Mouse (Mus musculus) intestine, postnatal 0 days (tissue): ENCODE data around the gene Tll1. TPM values are rescaled to one million over a fixed set of nuclear protein-coding genes. Genes with fewer than 3 reads are reported as not detected.

Experiments used
- ATAC-seq: fragments of 200-750 bp; cut with Nextera tagmentation; 2 replicates; pipeline ENCODE4 v1.8.0; 2017; ENCODE audit warnings: mild to moderate bottlenecking, moderate TSS enrichment, moderate library complexity
- H3K27ac ChIP-seq: fragments of 300-500 bp; sonication (generic); 2 replicates; pipeline ENCODE4 v1.5.1; 2014; ENCODE audit warnings: mild to moderate bottlenecking, low read depth, low read length, moderate library complexity
- H3K27me3 ChIP-seq: fragments of 300-500 bp; sonication (generic); replicated peaks from 2 replicates; pipeline ENCODE4 v1.6.1; 2014; ENCODE audit warnings: low read length, mixed read lengths; ENCODE audit not compliant: control insufficient read depth, insufficient read depth
- H3K36me3 ChIP-seq: fragments of 300-500 bp; sonication (generic); 2 replicates; pipeline ENCODE4 v1.6.1; 2014; ENCODE audit warnings: mild to moderate bottlenecking, moderate library complexity; ENCODE audit not compliant: control insufficient read depth, insufficient read depth
- H3K4me1 ChIP-seq: fragments of 300-500 bp; sonication (generic); replicated peaks from 2 replicates; pipeline ENCODE4 v1.6.1; 2014; ENCODE audit warnings: antibody characterized with exemption, low read length, mixed read lengths; ENCODE audit not compliant: control insufficient read depth, insufficient read depth
- H3K4me2 ChIP-seq: fragments of 300-500 bp; sonication (generic); replicated peaks from 2 replicates; pipeline ENCODE4 v1.6.1; 2014; ENCODE audit warnings: low read depth, mild to moderate bottlenecking, moderate library complexity
- H3K4me3 ChIP-seq: fragments of 300-500 bp; sonication (generic); 2 replicates; pipeline ENCODE4 v1.5.1; 2014; ENCODE audit warnings: low read depth, low read length
- H3K9ac ChIP-seq: fragments of 300-500 bp; sonication (generic); 2 replicates; pipeline ENCODE4 v1.6.1; 2014; ENCODE audit warnings: mild to moderate bottlenecking, low read depth, low read length
- H3K9me3 ChIP-seq: fragments of 300-500 bp; sonication (generic); 2 replicates; pipeline ENCODE4 v1.6.1; 2016; ENCODE audit warnings: mixed run types; ENCODE audit not compliant: control insufficient read depth
- CTCF ChIP-seq: sonication (generic); IDR thresholded peaks from 2 replicates; pipeline ENCODE4 v1.5.1; 2016; ENCODE audit warnings: low read depth, mild to moderate bottlenecking, control low read depth, antibody characterized with exemption, moderate library complexity
- WGBS: fragments of 180-500 bp; shearing (Covaris S2); extraction: QIAGEN DNeasy Blood & Tissue Kit; methylation state at CpG from one replicate; pipeline ENCODE4 v1.1.7; 2014; 5-methylcytosine and 5-hydroxymethylcytosine counted together
- polyA plus RNA-seq: library from polyadenylated mRNA; unstranded; fragments of >200 nt; fragmentation: Nextera tagmentation; extraction: Ambion mirVana; gene quantifications from 2 replicates; pipeline ENCODE4 v1.2.1, GENCODE M21; 2015

The Tll1 gene
- polyA plus RNA-seq, 1 experiment from 2014 or later: 0.93 TPM

GRCm38 (mm10) chr8:64206411-64206861 lies 365 bp upstream of the Tll1 start:
- Histone ChIP-seq H3K9ac (no peak overlapping the region), H3K27ac (no peak overlapping the region), H3K4me3 (peak overlapping the region; percentile 55), H3K4me2 (peak overlapping the region; percentile 99), H3K27me3 (peaks cover 24% of the 10 kb centered on the region; the same call in 1 of the 2 replicates), H3K36me3 (no peaks in the 10 kb centered on the region), H3K4me1 (no peaks in the 10 kb centered on the region), H3K9me3 (no peaks in the 10 kb centered on the region)
- under 1% methylated on average over 12 of the region's 12 CpGs for WGBS
- peak; percentile 40 for TF ChIP-seq CTCF
- ATAC-seq: no peak

DNA sequence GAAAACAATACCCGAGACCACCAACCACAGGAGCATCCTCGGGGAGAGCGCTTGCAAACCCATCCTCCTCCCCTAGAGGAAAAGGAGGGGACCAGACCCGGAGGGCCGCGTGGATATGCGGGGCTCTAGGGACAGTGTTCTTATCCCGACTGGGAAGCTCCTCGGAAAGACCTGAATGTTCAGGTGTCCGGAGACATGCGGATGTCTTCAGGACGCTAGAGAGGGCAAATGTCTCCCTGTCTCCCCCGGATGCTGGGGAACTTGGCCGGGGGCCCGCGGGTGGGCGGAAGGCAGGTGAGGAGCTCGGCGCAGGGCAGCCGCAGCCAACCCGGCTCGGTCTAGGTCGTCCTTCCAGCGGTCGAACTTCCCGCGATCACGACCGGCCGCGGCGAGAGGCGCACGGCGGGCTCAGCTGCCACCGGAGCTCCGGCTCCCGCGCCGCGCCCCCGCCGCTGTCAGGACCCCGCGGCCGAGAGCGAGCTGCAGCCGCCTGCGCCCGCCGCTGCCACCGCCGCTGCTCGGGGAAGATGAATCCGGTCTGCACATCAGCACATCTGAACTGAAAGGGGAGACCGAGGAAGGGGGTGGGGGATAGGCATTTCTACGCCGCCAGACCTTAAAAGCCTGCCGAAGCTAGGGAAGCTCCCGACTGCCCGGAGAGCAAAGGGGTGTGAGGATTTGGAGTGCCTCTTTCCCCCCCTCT lies 599 bp downstream of the Tll1 start:
- no peaks in the 10 kb centered on the region for H3K9me3 ChIP-seq
- H3K9ac ChIP-seq: peak overlapping the region; percentile 8; the same call in 1 of the 2 replicates
- H3K36me3 ChIP-seq: no peaks in the 10 kb centered on the region
- under 1% methylated on average over 57 of the region's 61 CpGs for WGBS
- ATAC-seq: peak; percentile 54; the same call in 1 of the 2 replicates
- no peak overlapping the region for H3K27ac ChIP-seq
- TF ChIP-seq CTCF: no peak
- H3K27me3 ChIP-seq: peaks cover 24% of the 10 kb centered on the region; the same call in 1 of the 2 replicates
- peak overlapping the region; percentile 99 for H3K4me2 ChIP-seq
- H3K4me3 ChIP-seq: peak overlapping the region; percentile 55
- H3K4me1 ChIP-seq: no peaks in the 10 kb centered on the region

GRCm38 (mm10) chr8:64204801-64205311 lies 1.2 kb downstream of the Tll1 start:
- under 1% methylated on average over 19 of the region's 19 CpGs for WGBS
- Histone ChIP-seq H3K9ac (no peak overlapping the region), H3K4me1 (no peaks in the 10 kb centered on the region), H3K4me3 (peak overlapping the region; percentile 55), H3K27ac (no peak overlapping the region), H3K4me2 (peak overlapping the region; percentile 99), H3K27me3 (peaks cover 24% of the 10 kb centered on the region; the same call in 1 of the 2 replicates), H3K9me3 (no peaks in the 10 kb centered on the region), H3K36me3 (no peaks in the 10 kb centered on the region)
- no peak for ATAC-seq
- no peak for TF ChIP-seq CTCF

DNA sequence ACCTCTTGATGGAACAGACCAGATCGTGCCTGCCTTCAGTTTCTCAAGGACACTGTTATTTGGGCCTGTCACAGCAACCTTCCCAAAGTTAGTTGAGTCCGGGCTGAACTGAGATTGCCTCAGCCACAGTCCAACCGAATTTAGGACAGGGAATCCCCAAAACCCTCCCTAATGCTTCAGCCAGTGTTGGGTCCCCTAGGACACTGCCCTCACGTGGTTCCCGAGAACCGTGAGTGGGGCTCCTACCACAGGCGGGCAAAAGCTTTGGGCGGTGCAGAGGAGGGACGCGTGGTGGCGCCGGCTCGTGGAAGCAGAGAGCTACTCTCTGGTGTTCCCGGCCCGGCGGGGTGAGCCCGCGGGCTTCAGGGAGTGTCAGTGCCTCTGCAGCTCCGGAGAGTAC lies 1.9 kb downstream of the Tll1 start:
- TF ChIP-seq CTCF: peak; percentile 59
- 7% methylated on average over 19 of the region's 19 CpGs for WGBS

DNA sequence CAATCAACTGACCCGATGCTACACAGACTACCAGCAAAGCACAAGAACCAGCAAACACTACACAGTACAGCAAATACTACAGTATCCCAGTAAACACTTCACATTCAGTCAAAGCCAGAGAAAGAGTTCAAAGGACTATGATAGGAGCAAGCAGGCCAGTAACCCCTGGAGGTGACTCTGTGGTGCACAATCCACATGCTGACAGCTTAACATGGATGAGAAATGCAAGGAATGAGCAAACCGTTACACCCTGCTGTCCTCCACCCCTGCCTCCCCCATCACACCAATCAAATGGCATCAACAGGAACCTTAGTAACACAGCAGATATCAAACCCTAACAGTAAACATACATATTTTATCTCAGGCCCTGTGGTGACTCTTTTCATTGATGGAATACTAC lies 7.7 kb downstream of the Tll1 start:
- WGBS: 73% methylated on average over 2 of the region's 2 CpGs
- no peaks in the 10 kb centered on the region for H3K27me3 ChIP-seq
- H3K36me3 ChIP-seq: no peaks in the 10 kb centered on the region
- H3K4me1 ChIP-seq: no peaks in the 10 kb centered on the region
- no peak overlapping the region for H3K27ac ChIP-seq
- H3K9me3 ChIP-seq: no peaks in the 10 kb centered on the region
- no peak overlapping the region for H3K9ac ChIP-seq
- H3K4me3 ChIP-seq: no peak overlapping the region
- no peak overlapping the region for H3K4me2 ChIP-seq
- TF ChIP-seq CTCF: no peak
- ATAC-seq: no peak

More for the DNA sequence above, 1.9 kb downstream of the Tll1 start:
- Histone ChIP-seq H3K27me3 (peaks cover 24% of the 10 kb centered on the region; the same call in 1 of the 2 replicates), H3K9ac (no peak overlapping the region), H3K27ac (no peak overlapping the region), H3K36me3 (no peaks in the 10 kb centered on the region), H3K9me3 (no peaks in the 10 kb centered on the region), H3K4me2 (peak overlapping the region; percentile 99), H3K4me3 (peak overlapping the region; percentile 55; the same call in 1 of the 2 replicates), H3K4me1 (no peaks in the 10 kb centered on the region)
- ATAC-seq: peak; percentile 36; the same call in 1 of the 2 replicates

- TF ChIP-seq CTCF: no peak
- WGBS: 75% methylated on average over 2 of the region's 2 CpGs
- no peaks in the 10 kb centered on the region for H3K9me3 ChIP-seq
- H3K4me2 ChIP-seq: no peak overlapping the region
- H3K4me1 ChIP-seq: no peaks in the 10 kb centered on the region
- H3K27me3 ChIP-seq: no peaks in the 10 kb centered on the region
- H3K4me3 ChIP-seq: no peak overlapping the region
- no peak overlapping the region for H3K9ac ChIP-seq
- no peak overlapping the region for H3K27ac ChIP-seq
- H3K36me3 ChIP-seq: no peaks in the 10 kb centered on the region
- ATAC-seq: no peak
Observed at GRCm38 (mm10) chr8:64193421-64193820, 12.7 kb downstream of the Tll1 start.
